Mouse (Mus musculus) limb, embryonic 11.5 days (tissue): Measurements from ENCODE around the gene Ostf1. TPM values are rescaled to one million over a fixed set of nuclear protein-coding genes. Genes with fewer than 3 reads are reported as not detected.
"Not testable (repeated sequence)": the region's sequence is repeated elsewhere in the genome, so short reads cannot be mapped to it uniquely, and the experiment has no call there.

Experiments used
- ATAC-seq: fragments of 200-750 bp; cut with Nextera tagmentation; 2 replicates; pipeline ENCODE4 v1.8.0; 2017; ENCODE audit warnings: low read depth; ENCODE audit not compliant: insufficient number of reproducible peaks, low FRiP score, low TSS enrichment
- DNase-seq: peaks from one replicate; pipeline ENCODE4 v3.0.0-alpha.2; 2015; ENCODE audit warnings: low spot score
- H3K27ac ChIP-seq: fragments of 300-500 bp; sonication (generic); replicated peaks from 2 replicates; pipeline ENCODE4 v1.5.1; 2014; ENCODE audit warnings: low read depth, mild to moderate bottlenecking, low read length
- H3K27me3 ChIP-seq: fragments of 300-500 bp; sonication (generic); 2 replicates; pipeline ENCODE4 v1.6.1; 2014; ENCODE audit warnings: mild to moderate bottlenecking, low read length, mixed read lengths; ENCODE audit not compliant: control insufficient read depth, insufficient read depth
- H3K36me3 ChIP-seq: fragments of 300-500 bp; sonication (generic); 2 replicates; pipeline ENCODE4 v1.6.1; 2014; ENCODE audit warnings: mild to moderate bottlenecking, low read length, moderate library complexity, mixed read lengths; ENCODE audit not compliant: control insufficient read depth, insufficient read depth
- H3K4me1 ChIP-seq: fragments of 300-500 bp; sonication (generic); 2 replicates; pipeline ENCODE4 v1.6.1; 2014; ENCODE audit warnings: low read length, mixed read lengths; ENCODE audit not compliant: control insufficient read depth, insufficient read depth
- H3K4me2 ChIP-seq: fragments of 300-500 bp; sonication (generic); 2 replicates; pipeline ENCODE4 v1.6.1; 2014; ENCODE audit warnings: low read depth, mild to moderate bottlenecking, moderate library complexity; ENCODE audit not compliant: severe bottlenecking
- H3K4me3 ChIP-seq: fragments of 300-500 bp; sonication (generic); 2 replicates; pipeline ENCODE4 v1.5.1; 2014; ENCODE audit warnings: low read depth, low read length
- H3K9ac ChIP-seq: fragments of 300-500 bp; sonication (generic); 2 replicates; pipeline ENCODE4 v1.6.1; 2014; ENCODE audit warnings: mild to moderate bottlenecking, low read length
- H3K9me3 ChIP-seq: fragments of 300-500 bp; sonication (generic); 2 replicates; pipeline ENCODE4 v1.6.1; 2016; ENCODE audit warnings: low read length; ENCODE audit not compliant: control insufficient read depth
- WGBS: fragments of 180-500 bp; shearing (Covaris S2); extraction: QIAGEN DNeasy Blood & Tissue Kit; methylation state at CpG from one replicate; pipeline ENCODE4 v1.1.7; 2014; 5-methylcytosine and 5-hydroxymethylcytosine counted together
- polyA plus RNA-seq: library from polyadenylated mRNA; unstranded; fragments of >200 nt; fragmentation: Nextera tagmentation; extraction: Ambion mirVana; gene quantifications from 2 replicates; pipeline ENCODE4 v1.2.1, GENCODE M21; 2014

Ostf1 gene
- polyA plus RNA-seq, 1 experiment from 2014 or later = 31.9 TPM

GRCm38 (mm10) chr19:18589276-18589675, 42.3 kb downstream of the Ostf1 start:
- no peak overlapping the region for H3K27ac ChIP-seq
- H3K27me3 ChIP-seq = no peaks in the 10 kb centered on the region
- no peak overlapping the region for H3K9ac ChIP-seq
- H3K9me3 ChIP-seq = no peaks in the 10 kb centered on the region
- no peak for DNase-seq
- ATAC-seq = no peak
- 87% methylated on average over 8 of the region's 8 CpGs for WGBS
- no peak overlapping the region for H3K4me3 ChIP-seq
- no peak overlapping the region for H3K4me2 ChIP-seq
- H3K4me1 ChIP-seq = 0 out of 2 replicates have a peak, but pooled peaks cover 2% of the 10 kb centered on the region
- no peaks in the 10 kb centered on the region for H3K36me3 ChIP-seq

GRCm38 (mm10) chr19:18588801-18589200, 42.8 kb downstream of the Ostf1 start:
- not testable (repeated sequence) for DNase-seq, H3K4me1 ChIP-seq, H3K27me3 ChIP-seq, H3K27ac ChIP-seq, H3K4me3 ChIP-seq, H3K9me3 ChIP-seq, H3K9ac ChIP-seq, ATAC-seq, H3K4me2 ChIP-seq, H3K36me3 ChIP-seq
- 96% methylated on average over 10 of the region's 10 CpGs for WGBS

GRCm38 (mm10) chr19:18588243-18588642, 43.4 kb downstream of the Ostf1 start:
- Histone ChIP-seq H3K36me3 (no peaks in the 10 kb centered on the region), H3K9me3 (no peaks in the 10 kb centered on the region), H3K4me3 (no peak overlapping the region), H3K4me2 (no peak overlapping the region), H3K27me3 (no peaks in the 10 kb centered on the region), H3K9ac (no peak overlapping the region), H3K27ac (no peak overlapping the region), H3K4me1 (0 out of 2 replicates have a peak, but pooled peaks cover 2% of the 10 kb centered on the region)
- 91% methylated on average over 1 of the region's 1 CpGs for WGBS
- no peak for ATAC-seq
- no peak for DNase-seq

GRCm38 (mm10) chr19:18587118-18587517, 44.5 kb downstream of the Ostf1 start:
- no peak for ATAC-seq
- DNase-seq = no peak
- Histone ChIP-seq H3K4me3 (no peak overlapping the region), H3K9ac (no peak overlapping the region), H3K4me1 (0 out of 2 replicates have a peak, but pooled peaks cover 2% of the 10 kb centered on the region), H3K9me3 (no peaks in the 10 kb centered on the region), H3K27ac (no peak overlapping the region), H3K4me2 (no peak overlapping the region), H3K36me3 (no peaks in the 10 kb centered on the region), H3K27me3 (no peaks in the 10 kb centered on the region)
- WGBS = 84% methylated on average over 9 of the region's 9 CpGs

GRCm38 (mm10) chr19:18584621-18585020, 47.0 kb downstream of the Ostf1 start:
- no peak for ATAC-seq
- no peaks in the 10 kb centered on the region for H3K9me3 ChIP-seq
- WGBS = 94% methylated on average over 7 of the region's 7 CpGs

DNA sequence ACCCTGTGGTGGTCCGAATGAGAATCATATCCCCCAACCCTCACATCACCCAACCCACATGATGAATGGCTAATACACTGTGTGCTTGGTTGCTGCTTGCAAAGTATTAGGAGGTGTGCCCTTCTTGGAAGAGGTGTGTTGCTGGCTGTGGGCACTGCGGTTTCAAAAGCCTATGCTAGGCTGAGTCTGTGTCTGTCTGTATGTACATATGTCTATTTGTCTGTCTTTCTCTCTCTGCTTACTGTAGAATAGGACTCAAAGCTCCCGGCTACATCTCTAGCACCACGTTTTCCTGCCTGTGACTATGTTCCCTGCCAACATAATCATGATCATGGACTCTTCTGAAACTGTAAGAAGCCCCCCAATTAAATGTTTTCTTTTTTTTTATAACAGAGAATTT, 47.9 kb downstream of the Ostf1 start:
- no peak overlapping the region for H3K9ac ChIP-seq
- H3K36me3 ChIP-seq = no peaks in the 10 kb centered on the region
- no peaks in the 10 kb centered on the region for H3K27me3 ChIP-seq
- ATAC-seq (no peak), DNase-seq (no peak)
- no peak overlapping the region for H3K4me3 ChIP-seq
- peaks cover under 1% of the 10 kb centered on the region for H3K4me1 ChIP-seq
- WGBS = 92% methylated on average over 4 of the region's 4 CpGs
- H3K4me2 ChIP-seq = no peak overlapping the region
- no peaks in the 10 kb centered on the region for H3K9me3 ChIP-seq
- no peak overlapping the region for H3K27ac ChIP-seq

More at GRCm38 (mm10) chr19:18584621-18585020, 47.0 kb downstream of the Ostf1 start:
- H3K27me3 ChIP-seq = no peaks in the 10 kb centered on the region
- no peak overlapping the region for H3K4me3 ChIP-seq
- DNase-seq = no peak
- no peak overlapping the region for H3K9ac ChIP-seq
- H3K27ac ChIP-seq = no peak overlapping the region
- H3K36me3 ChIP-seq = no peaks in the 10 kb centered on the region
- no peak overlapping the region for H3K4me2 ChIP-seq
- no peaks in the 10 kb centered on the region for H3K4me1 ChIP-seq

- WGBS = 84% methylated on average over 6 of the region's 6 CpGs
- no peaks in the 10 kb centered on the region for H3K9me3 ChIP-seq
- no peak overlapping the region for H3K4me3 ChIP-seq
- no peak overlapping the region for H3K27ac ChIP-seq
- H3K4me1 ChIP-seq = peaks cover 9% of the 10 kb centered on the region
- H3K4me2 ChIP-seq = no peak overlapping the region
- no peak for DNase-seq
- H3K36me3 ChIP-seq = no peaks in the 10 kb centered on the region
- H3K9ac ChIP-seq = no peak overlapping the region
- ATAC-seq = no peak
- no peaks in the 10 kb centered on the region for H3K27me3 ChIP-seq
These were observed 48.7 kb downstream of the Ostf1 start for GRCm38 (mm10) chr19:18582887-18583286.

GRCm38 (mm10) chr19:18582226-18582625, 49.4 kb downstream of the Ostf1 start:
- peaks cover 9% of the 10 kb centered on the region for H3K4me1 ChIP-seq
- 93% methylated on average over 9 of the region's 9 CpGs for WGBS
- H3K4me2 ChIP-seq = no peak overlapping the region
- no peak overlapping the region for H3K9ac ChIP-seq
- ATAC-seq = no peak
- no peak overlapping the region for H3K27ac ChIP-seq
- H3K27me3 ChIP-seq = no peaks in the 10 kb centered on the region
- H3K9me3 ChIP-seq = no peaks in the 10 kb centered on the region
- H3K36me3 ChIP-seq = no peaks in the 10 kb centered on the region
- H3K4me3 ChIP-seq = no peak overlapping the region
- no peak for DNase-seq

DNA sequence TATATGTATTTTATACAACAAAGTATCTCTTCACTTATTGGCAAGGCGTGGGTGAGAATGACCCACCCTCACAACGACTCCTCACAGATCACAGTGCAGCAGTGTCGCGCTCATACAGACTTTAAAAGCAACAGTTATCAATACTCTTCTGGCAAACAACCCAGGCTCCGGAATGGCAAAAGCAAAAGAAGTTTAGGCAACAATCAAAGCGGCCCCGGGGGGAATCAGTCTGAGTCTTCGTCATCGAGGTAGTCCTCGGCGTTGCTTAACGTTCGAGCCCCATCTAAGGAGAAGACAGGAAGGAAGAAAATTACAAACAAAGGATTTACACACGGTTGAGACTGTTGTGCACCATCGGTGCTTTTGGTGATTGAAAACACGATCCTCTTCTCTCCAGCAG, 50.6 kb downstream of the Ostf1 start:
- Histone ChIP-seq H3K27me3 (no peaks in the 10 kb centered on the region), H3K27ac (no peak overlapping the region), H3K9me3 (no peaks in the 10 kb centered on the region), H3K9ac (no peak overlapping the region), H3K4me2 (no peak overlapping the region), H3K36me3 (no peaks in the 10 kb centered on the region), H3K4me1 (peaks cover 9% of the 10 kb centered on the region), H3K4me3 (no peak overlapping the region)
- 94% methylated on average over 16 of the region's 16 CpGs for WGBS
- ATAC-seq (no peak), DNase-seq (no peak)
